ENCODE assay signal across 25 mouse cellular contexts in the genomic region with DNA sequence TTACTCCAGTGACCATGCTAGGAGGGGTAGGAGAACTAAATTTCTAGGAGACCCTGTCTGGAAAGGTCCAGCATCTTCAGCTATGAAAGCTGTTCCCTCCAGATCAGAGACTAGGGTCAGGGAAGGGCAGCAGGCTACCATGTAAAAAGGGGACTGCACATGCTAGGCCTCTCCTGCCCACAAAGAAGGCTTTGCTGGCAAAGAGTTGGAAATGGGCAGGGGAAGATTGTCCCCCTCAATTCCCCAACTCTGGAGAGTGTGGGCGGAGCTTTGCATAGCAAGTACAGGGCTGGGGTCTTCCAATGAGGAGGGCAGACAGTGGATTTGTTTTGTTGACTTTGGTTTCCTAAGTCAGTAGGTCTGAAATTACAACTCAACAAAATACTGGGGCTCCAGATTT. TPM values are rescaled to one million over a fixed set of nuclear protein-coding genes. Genes with fewer than 3 reads are reported as not detected.
DNase-seq lines count a peak whose midpoint lies in the region; ATAC-seq and TF ChIP-seq lines count a peak whose summit lies in the region.
"Had no signal": no experiment of that assay in that cellular context is flagged by ENCODE, and none has a peak within 500 bp of the region (broad histone marks: within the 10 kb centered on the region; RNA-seq: fewer than 3 reads in every experiment).

No protein-coding gene starts in this region.

- no peak overlapping the region for H3K4me3 ChIP-seq in lung, embryonic 14.5 days (ENCODE audit: low read depth, low read length)
- H3K4me3 ChIP-seq: heart, adult 2 months; hindbrain, embryonic 10.5 days; hindbrain, embryonic 15.5 days; liver, embryonic 12.5 days; neural tube, embryonic 13.5 days had no signal

- H3K4me2 ChIP-seq in lung, embryonic 14.5 days, result peak overlapping the region; percentile 18; the same call in 1 of the 2 replicates
- H3K4me2 ChIP-seq: hindbrain, embryonic 15.5 days; liver, embryonic 12.5 days; neural tube, embryonic 13.5 days had no signal

- no peak for TF ChIP-seq CTCF in lung, embryonic 14.5 days (IDR thresholded peaks at IDR 0.05; ENCODE audit: low read depth)

- no peaks in the 10 kb centered on the region for H3K4me1 ChIP-seq in lung, embryonic 14.5 days (ENCODE audit: insufficient read depth)

- no peaks in the 10 kb centered on the region for H3K9me3 ChIP-seq in lung, embryonic 14.5 days (ENCODE audit: low read depth, low read length)
- H3K9me3 ChIP-seq: hindbrain, embryonic 10.5 days; hindbrain, embryonic 15.5 days; liver, embryonic 12.5 days; neural tube, embryonic 13.5 days had no signal

- no peaks in the 10 kb centered on the region for H3K36me3 ChIP-seq in lung, embryonic 14.5 days (ENCODE audit: insufficient read depth)
- H3K36me3 ChIP-seq: hindbrain, embryonic 10.5 days; hindbrain, embryonic 15.5 days; liver, embryonic 12.5 days; neural tube, embryonic 13.5 days had no signal

- H3K27ac ChIP-seq in lung, embryonic 14.5 days (ENCODE audit: low read depth), result no peak overlapping the region
- H3K27ac ChIP-seq: heart, adult 2 months; hindbrain, embryonic 10.5 days; hindbrain, embryonic 15.5 days; liver, embryonic 12.5 days; neural tube, embryonic 13.5 days had no signal

- H3K9ac ChIP-seq in lung, embryonic 14.5 days, result no peak overlapping the region
- H3K9ac ChIP-seq: hindbrain, embryonic 15.5 days; liver, embryonic 12.5 days; liver, postnatal 0 days; neural tube, embryonic 13.5 days had no signal

- no peak for ATAC-seq in lung, embryonic 14.5 days (ENCODE audit: insufficient read depth)
- ATAC-seq: CD4-positive, CD25-positive, alpha-beta regulatory T cell, adult 4 months; forebrain, embryonic 14.5 days; inflammation-experienced regulatory T-cells, adult 6 months; liver, embryonic 12.5 days; liver, postnatal 0 days had no signal

- peak; percentile 50 for DNase-seq in heart, adult 11 months
- no peak for DNase-seq in heart, adult 9 months (ENCODE audit: low spot score in 2 of 2)
- peak; percentile 6 for DNase-seq in lung, embryonic 14.5 days
- no peak for DNase-seq in lung, postnatal 14 days
- DNase-seq in urinary bladder, adult 2 months (ENCODE audit: low spot score), result peak; percentile 10
- no peak for DNase-seq in urinary bladder, postnatal 36 days (ENCODE audit: low spot score in 2 of 2)
- no peak for DNase-seq in retina, embryonic 14.5 days (ENCODE audit: low spot score)
- DNase-seq: cerebellum, adult 2 months; cerebellum, postnatal 14 days; gastrocnemius, postnatal 25 days; heart, adult 2 months; heart, postnatal 14 days; kidney, adult 2 months; kidney, postnatal 36 days; layer of hippocampus, postnatal 36 days; left cerebral cortex, postnatal 4 days; liver, postnatal 0 days had no signal

- WGBS in lung, embryonic 14.5 days, result 45% methylated on average over 1 of the region's 1 CpGs

- H3K27me3 ChIP-seq in lung, embryonic 14.5 days (ENCODE audit: insufficient read depth, low read length), result peaks cover 55% of the 10 kb centered on the region

RNA-seq across cellular contexts. Expression of a gene that starts 10.7 kb away (rescaled TPM):
- 5.9 and 6.3 TPM in 2 replicates for polyA plus RNA-seq in lung, embryonic 14.5 days (2014; fragmentation: Nextera tagmentation; extraction: Ambion mirVana)
- polyA plus RNA-seq in urinary bladder, adult 2 months (2012; rRNA removed), result 68.3 and 70.7 TPM in 2 replicates
- polyA plus RNA-seq: CD4-positive, CD25-positive, alpha-beta regulatory T cell, adult 4 months; heart, adult 2 months; heart, embryonic 14.5 days; inflammation-experienced regulatory T-cells, adult 6 months; liver, embryonic 12.5 days; liver, postnatal 0 days had no signal

Comparison
In these comparisons a context has a peak if more than half of its experiments do, and no peak if none do; other contexts are left out.
1. DNase-seq: peak in heart, adult 11 months (single experiment), lung, embryonic 14.5 days (single experiment) and urinary bladder, adult 2 months (single experiment); none in heart, adult 9 months (0 of 2), lung, postnatal 14 days (single experiment), urinary bladder, postnatal 36 days (0 of 2) and retina, embryonic 14.5 days (single experiment).